Mouse (Mus musculus) pancreas, adult 10 weeks (tissue): Measurements from ENCODE around the gene Gm3411. TPM values are rescaled to one million over a fixed set of nuclear protein-coding genes. Genes with fewer than 3 reads are reported as not detected.

Source experiments
- polyA plus RNA-seq: library from polyadenylated mRNA; stranded (reverse); fragments of 350-450 nt; fragmentation: Illumina TruSeq; extraction: RNeasy Lipid Tissue Mini Kit (QIAGEN cat#74804); gene quantifications from one replicate; pipeline ENCODE4 v1.2.3, GENCODE M21; 2015; ENCODE audit warnings: low read depth, low replicate concordance; ENCODE audit not compliant: insufficient read depth

Gm3411 gene
- polyA plus RNA-seq = not detected

DNA sequence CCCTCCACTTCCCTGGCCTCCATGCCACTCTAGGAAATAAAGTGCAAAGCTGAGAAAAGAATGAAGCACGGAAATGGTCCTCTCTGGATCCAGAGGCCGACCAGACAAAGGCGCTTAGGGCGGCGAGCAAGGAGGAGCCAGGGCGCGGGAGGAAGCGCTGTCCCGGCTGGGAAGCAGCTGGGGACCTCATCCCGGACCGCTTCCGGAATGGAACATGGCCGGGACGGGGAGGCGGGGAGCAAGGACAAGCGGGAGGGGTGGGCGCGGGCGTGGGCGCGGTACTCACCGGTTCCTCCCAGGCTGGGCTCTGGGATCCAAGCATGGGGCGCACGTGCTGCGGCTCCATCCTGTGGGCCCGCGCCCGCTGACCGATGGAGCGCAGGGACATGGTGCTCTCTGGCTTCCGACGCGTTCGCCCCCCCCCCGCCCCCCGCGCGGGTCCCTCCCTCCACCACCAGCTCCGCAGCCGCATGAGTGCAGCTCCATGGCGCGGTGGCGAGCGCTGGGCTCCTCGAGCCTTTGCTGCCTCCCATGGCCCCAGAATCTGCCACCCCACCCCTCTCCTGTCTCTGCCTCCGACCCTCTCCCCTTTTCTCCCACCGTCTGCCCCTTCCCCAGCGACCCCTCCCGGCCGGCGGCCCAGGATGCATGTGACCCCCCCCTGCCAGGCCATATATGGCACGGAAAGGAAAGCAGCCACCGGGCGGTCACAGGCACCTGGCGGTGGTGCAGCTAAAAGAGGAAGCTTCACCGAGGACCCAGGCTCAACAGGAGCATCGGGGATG lies at the start of gene Gm3411:
Gene Gm3411, minus strand, starts transcription at position 320 of the 785 bp plus-strand sequence.

DNA sequence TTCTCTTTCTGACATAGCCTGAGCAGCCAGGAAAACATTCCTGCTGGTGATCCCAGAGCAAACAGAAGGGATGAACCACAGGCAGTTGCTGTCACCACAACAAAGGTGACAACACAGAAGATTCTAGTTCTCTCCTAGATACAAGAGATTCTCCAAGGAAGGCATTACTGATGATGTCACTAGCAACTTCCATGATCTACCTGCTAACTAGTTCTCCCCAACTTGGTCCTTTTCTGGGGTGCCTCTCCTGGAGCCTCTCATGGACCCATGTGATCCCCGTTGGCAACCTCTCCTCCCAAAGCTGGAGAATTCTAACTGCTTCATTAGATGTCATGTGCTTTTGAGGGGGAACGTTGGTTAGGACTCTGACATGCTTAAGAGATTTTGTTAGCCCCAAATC lies 17.7 kb upstream of the Gm3411 start, which contains the start of gene Gm21103:
Gene Gm21103, minus strand, starts transcription at position 101 of the 400 bp plus-strand sequence.

DNA sequence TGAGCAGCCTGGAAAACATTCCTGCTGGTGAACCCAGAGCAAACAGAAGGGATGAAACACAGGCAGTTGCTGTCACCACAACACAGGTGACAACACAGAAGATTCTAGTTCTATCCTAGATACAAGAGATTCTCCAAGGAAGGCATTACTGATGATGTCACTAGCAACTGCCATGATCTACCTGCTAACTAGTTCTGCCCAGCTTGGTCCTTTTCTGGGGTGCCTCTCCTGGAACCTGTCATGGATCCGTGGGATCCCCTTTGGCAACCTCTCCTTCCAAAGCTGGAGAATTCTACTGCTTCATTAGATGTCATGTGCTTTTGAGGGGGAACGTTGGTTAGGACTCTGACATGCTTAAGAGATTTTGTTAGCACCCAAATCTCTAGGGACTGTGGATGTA lies 67.9 kb downstream of the Gm3411 start, which contains the start of gene Gm21560:
Gene Gm21560, minus strand, starts transcription at position 101 of the 400 bp plus-strand sequence.

Other genes starting within 250 kb of the Gm3411 start
- gene Gm6337, start 229.0 kb downstream of the Gm3411 start, polyA plus RNA-seq = not detected
- not detected for gene Gm8206, start 193.3 kb downstream of the Gm3411 start, polyA plus RNA-seq
- gene Gm3468, start 178.6 kb downstream of the Gm3411 start, polyA plus RNA-seq = 0.54 TPM
- not detected for gene Gm3476, start 161.4 kb downstream of the Gm3411 start, polyA plus RNA-seq
- not detected for gene Gm21560, start 68.0 kb downstream of the Gm3411 start, polyA plus RNA-seq
- not detected for gene Gm21103, start 17.6 kb upstream of the Gm3411 start, polyA plus RNA-seq
- gene Gm3618, start 56.4 kb upstream of the Gm3411 start, polyA plus RNA-seq = not detected
- gene Gm16440, start 103.1 kb upstream of the Gm3411 start, polyA plus RNA-seq = not detected
- not detected for gene Gm3591, start 125.2 kb upstream of the Gm3411 start, polyA plus RNA-seq
- gene Gm3594, start 157.4 kb upstream of the Gm3411 start, polyA plus RNA-seq = not detected